Mouse (Mus musculus) layer of hippocampus, postnatal 25 days (tissue): ENCODE results near the gene Cngb1. TPM values are rescaled to one million over a fixed set of nuclear protein-coding genes. Genes with fewer than 3 reads are reported as not detected.

Source experiments
- DNase-seq, 2 experiments: peaks; one replicate each; pipeline ENCODE4 v3.0.0; 2022; ENCODE audit warnings: mixed read lengths in 2 of 2, low spot score in 1 of 2; ENCODE audit errors: extremely low spot score in 1 of 2
- total RNA-seq, 2 experiments: library from RNA; stranded (reverse); gene quantifications; 2 replicates each; pipeline ENCODE4 v1.2.3; 2021

Cngb1 gene
- total RNA-seq, 2 experiments from 2014 or later: 0.86 to 1.1 TPM

DNA sequence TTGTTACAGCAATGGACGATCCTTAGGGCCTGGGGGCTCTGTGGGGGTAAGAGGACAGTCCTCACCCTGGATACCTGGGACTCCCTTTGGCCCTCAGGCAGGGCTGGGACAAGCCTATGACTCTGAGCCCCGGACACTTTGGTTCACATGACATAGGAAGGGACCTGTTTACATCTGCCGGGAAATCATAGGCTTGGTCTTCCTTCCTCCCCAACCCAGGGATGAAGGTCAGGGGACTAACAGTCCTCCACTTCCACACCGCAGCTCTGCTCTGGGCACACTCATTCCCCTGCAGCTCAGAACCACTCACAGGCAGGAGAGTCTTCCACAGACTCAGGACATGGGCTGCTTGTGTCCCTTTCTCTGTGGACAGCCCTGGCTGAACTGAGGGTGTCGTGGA lies 20.4 kb upstream of the Cngb1 start:
- no peak for DNase-seq

DNA sequence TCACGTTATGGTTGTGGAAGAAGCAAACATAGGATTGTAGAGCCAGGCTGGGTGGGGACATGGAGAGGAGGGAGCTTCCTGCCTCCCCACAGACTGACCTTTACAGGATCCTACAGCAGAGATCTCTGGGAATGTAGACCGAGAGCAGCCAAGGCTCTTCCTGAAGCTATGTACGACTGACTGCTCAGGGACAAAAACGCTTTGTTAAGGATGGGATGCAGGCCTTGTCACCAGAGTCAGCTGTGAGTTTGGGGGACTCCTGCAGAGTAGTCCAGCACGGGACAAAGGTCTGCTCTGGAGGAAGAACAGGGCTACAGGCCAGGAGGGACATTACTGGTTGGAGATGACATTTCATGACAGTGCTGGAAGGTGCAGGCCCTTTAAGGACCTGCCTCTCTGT lies 18.3 kb upstream of the Cngb1 start:
- DNase-seq: no peak

DNA sequence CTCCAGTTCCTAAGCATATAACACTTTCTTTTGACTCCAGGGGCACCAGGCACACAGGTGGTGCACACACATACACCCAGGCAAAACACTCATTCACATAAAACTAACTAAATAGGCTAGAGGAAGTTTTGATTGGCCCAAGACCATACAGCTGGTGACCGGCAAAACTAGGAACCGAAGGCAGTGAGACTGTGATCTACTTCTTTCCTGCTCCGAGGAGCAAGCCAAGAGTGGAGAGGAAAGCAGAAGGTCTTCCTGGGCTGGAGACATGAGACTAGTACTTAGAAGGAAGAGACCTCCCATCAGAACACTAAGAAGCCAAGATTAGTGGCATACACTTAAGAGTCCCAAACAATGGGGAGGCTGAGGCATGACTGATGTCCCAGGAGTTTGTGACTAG lies 16.8 kb upstream of the Cngb1 start:
- no peak for DNase-seq

DNA sequence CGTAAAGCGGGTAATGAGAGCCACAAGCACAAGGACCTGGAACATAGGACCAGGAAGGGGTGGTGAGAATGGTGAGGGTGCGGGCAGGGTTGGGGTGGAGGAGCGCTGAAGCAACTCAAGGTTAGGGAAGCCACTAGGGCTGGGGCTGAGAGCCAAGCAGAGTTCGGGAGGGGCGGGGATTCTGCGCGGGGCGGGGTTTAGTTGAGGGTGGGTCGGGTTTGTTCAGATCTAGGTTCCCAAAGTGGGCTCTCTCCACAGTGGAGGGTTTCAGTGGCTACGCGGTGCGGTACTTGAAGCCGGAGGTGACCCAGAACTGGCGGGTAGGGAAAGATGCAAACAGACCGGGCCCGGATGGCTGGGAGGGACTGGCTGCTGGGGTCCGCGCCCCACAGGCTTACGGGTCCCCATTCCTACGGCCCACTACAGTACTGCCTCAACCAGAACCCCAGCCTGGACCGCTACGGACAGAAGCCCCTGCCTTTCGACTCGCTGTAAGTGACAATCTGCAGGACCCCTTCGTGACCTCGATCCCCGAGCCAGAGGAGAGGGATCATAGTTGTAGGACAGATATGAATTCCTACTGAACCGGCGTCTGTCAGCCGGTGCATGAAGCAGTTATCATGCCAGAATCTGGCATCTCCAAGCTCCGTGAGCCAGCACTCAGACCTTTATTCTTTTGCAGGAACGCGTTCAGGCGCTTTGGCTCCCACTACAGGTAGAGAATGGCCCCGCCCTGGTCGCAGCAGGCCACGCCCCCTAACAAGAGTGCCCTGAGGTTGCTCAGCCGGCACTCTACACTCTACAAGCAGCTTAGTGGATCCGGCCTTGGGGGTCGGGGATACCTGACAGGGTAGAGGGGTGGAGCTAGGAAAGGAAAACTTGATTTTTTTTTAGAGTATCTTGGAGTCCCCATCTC lies 14.1 kb upstream of the Cngb1 start:
- DNase-seq: no peak

DNA sequence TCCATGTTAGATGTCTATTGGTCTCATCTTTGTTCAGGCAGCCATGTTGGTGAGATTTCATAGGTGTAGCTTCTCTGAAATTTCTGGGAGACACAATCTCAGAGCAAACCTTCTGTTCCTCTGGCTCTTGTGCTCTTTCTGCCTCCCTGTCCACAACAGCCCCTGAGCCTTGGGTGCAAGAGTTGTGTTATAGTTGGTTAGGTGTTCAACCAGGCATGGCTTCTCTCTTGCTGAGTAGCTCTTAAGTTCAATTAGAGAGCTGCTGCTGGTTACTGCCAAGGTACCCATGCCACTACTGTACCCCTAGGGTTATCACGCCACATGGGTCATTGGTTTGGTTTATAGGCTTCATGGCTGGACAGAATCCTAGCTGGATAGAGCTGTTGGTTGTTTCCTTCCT lies 9.0 kb upstream of the Cngb1 start:
- DNase-seq: no peak

DNA sequence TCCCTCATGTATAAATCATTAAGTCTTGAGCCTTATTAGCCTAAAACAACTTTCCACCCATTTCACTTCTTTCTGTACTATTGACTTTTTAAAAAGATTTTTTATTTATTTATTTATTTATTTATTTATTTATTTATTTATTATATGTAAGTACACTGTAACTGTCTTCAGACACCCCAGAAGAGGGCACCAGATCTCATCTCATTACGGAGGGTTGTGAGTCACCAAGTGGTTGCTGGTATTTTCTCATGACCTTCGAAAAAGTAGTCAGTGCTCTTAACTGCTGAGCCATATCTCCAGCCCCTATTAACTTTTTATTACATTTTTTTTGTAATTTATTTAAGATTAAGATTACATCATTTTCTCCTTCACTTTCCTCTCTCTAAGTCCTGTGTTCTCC lies 8.3 kb upstream of the Cngb1 start:
- no peak for DNase-seq

DNA sequence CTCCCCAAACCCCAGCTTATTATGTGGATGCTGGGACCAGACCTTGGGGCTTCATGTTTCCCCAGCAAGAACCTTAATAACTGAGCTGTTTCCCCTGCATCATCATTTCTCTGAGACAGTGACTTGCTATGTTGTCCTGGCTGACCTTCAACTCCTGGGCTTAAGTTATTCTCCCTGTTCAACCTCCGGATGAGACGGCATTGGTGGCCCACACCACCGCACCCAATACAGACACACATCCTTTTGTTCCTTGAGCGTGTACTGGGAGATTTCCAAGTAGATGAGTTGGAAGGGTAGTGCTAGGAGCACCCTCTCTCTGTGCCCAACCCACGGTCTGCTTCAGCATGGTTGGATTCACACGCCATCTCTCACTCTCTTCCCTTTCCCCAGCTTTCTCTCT lies 7.5 kb upstream of the Cngb1 start:
- no peak for DNase-seq

DNA sequence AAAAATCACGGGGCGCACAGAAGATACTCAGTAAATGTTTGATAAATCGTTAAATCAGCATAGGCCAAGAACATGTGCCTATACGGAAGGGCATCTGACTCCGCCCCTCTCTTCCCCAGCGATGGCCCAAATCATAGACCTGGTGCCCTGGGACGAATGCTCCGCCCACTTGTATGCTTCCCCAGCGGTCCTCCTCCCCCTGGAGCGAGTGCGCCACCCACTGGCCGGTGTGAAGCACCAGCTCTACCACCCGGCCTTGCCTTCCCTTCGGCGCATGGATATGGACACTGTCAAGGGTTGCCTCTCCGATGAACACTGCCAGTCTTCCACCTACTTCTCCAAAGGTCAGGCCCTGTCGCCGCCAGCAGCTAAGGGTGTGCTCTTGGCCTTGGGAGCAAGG lies 6.5 kb upstream of the Cngb1 start:
- DNase-seq: no peak

DNA sequence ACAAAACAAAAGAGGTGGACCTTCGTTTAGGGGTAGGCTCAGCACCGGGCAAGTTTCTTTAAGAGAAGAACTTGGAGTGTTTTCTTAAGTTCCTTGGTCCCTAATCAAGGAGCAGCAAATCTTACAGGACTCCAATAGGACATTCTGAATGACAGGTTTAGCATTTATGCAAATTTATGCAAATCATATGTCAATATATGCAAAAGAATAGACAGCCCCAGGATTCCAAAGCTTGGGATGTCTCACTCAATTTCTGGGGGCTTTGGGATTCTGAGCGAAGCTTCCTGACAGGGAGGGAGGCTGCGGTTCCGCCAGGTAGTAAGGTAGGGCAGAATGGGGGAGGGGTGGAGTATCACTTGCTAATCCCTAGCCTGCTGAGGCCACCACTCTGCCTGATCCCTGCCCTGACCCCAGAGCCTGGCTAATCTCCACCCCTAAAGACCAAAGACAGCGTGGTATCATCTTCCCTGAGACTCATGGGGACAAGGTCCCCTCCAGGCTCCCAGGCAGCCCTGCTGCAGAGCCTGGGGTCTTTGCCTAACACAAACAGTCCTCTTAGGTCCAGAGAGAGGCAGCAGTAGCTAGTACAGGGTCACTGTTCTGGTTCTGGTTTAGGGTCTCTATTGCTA lies 4.1 kb upstream of the Cngb1 start, which contains the start of gene Tepp:
Gene Tepp, plus strand, starts transcription at position 225 of the 629 bp plus-strand sequence.
- DNase-seq: no peak

DNA sequence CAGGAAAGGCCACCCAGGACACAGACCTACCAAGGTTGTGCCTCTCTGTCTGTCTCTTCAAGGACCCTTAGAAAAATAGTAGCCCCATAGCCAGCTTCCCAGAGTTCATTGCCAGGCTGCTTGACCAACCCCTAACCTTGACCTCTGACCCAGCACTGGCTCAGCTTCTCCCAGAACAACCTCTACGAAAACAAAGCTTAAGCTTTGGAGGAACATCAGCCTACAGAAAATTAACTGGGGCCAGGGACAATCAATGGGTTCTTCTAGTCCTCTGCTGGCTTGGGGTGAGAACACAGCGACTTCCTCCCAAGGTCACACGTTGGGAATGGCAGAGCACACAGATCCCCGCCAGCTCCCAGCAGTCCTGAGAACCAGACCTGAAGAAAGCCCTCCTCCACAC lies 859 bp downstream of the Cngb1 start:
- DNase-seq: no peak

DNA sequence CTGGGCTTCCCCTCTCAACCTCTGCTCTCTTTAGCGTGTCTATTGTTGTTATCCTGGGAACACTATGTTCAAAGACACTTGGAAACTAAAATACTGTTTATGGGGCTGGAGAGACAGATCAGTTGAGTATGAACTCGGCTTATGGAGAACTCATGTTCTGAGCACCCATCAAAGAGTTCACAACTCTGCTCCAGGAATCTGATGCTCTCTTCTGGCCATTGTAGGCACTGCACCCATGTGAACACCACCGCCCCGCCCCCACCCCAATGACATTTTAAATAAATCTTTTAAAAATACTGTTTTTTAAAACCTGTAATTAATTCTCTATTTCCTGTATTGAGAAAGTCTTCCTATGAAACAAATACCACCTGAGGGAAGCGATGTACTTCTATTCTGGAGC lies 4.0 kb downstream of the Cngb1 start:
- DNase-seq: peak in 1 of 2 experiments; percentile 51

DNA sequence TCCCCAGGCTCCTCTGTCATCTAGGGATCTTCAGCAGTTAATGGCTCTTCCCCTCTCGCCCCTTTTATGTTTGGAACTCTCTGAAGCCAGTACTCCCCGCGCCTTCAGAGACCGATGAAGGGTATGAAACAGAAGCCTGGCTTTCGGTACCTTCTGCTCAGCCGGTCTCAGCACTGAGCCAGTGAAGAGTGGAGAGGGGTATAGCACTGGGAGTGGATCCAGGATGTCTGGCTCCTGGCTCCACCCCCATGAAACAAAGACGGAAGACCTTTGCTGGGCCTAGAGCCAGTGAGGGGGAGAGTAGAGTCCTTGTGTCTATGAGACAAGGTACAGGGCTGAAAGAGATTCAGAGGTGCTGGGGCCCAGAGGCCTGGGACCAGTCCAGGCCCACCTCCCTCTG lies 12.5 kb downstream of the Cngb1 start:
- DNase-seq: no peak

DNA sequence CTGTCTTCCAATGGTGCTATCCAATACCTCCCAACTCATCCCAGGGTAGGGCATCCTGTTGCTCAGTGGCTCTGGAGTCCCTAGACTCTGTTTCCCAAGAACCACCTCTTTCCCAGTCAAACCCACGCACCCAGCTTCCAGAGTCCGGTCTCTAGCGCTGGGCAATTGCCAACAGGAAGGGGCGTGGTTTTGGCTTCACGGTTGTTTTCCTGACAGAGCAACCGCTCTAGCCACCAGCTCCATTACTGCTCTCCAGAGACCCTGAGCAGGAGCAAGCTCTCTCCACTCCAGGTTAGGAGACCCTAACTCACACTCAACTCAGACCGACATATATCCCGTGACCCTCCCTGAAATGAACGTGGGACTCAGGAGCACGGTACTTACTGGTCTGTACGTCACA lies 13.2 kb downstream of the Cngb1 start:
- peak in 1 of 2 experiments; percentile 48 for DNase-seq

DNA sequence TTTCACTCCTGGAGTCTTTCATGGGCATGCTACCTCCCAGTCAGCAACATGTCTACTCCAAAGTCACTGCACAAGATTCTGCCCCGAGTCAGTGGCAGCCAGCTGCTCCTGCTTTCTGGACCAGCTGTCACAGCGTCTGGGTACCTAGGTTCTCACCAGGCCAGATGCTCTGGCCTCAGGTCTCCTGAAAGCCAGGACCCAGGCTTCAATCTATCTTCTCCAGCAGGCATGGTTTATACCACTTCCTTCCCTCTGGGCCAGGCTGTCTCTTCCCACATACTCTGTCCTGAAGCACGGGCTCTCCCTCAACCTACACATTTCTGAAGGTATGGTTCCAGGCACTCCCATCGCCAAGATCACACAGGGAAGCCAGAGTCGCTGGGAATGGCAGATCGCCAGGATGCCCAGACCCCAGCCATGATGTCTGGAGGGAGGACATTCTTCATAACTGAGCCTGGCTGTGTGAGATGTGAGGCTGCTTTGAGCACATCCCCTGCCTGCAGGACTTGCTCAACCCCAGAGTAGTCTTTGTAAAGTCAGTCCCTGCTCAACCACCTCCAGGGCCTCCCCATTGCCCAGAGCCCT lies 17.2 kb downstream of the Cngb1 start:
- DNase-seq: no peak

DNA sequence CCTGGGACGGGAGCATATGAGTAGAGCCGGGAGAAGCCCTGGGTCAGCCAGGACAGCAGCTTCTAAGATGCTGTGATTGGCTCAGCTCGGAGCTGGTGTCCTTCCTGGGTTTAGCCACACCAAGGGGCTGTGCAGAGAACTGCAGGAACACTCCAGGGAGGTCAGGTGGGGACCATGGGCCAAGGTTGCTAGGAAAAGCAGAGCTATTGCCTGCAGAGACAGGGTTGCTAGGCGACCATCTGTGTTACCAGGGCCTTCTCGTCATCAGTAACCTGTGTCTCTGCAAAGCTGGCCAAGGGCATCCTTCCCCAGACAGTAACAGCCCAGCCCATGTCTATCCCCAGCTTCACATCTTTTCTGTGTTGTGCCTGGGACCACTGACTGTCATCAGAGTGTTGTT lies 24.9 kb downstream of the Cngb1 start:
- DNase-seq: peak in 1 of 2 experiments; percentile 8

DNA sequence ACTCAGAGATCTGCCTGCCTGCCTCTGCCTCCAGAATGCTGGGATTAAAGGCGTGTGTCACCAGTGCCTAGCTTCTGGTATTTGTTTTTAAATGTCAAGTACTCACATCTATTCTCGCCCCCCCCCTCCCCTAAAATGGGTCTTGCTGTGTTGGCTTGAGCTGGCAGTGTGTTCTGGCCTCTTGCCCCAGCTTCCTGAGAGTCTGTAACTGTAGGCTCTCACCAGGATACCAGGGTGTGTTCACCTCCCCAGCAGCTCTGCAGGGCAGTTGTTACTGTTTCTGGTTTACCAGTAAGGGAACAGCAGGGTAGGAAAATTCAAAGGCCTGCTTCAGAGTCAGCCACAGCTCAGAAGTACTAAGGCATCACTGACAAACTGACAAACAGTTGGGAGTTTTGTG lies 33.5 kb downstream of the Cngb1 start:
- no peak for DNase-seq

DNA sequence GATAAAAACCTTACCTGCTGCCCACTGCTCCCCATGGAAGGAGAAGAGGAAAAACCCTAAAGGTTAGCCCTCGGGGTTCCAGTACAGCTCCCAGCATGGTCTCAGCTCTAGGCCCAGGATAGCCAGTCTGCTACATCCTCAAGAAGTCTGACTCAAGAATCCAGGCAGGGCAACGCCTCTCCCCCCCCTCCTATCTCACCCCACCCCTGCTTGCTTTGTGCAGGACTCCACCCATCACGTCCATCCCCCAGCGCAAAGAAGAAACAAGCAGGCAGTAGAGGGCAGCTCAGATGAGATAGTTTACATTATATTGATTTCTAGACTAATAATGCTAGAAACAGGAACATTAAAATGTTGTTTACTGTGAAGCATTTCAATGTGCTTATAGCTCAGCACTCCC lies 34.5 kb downstream of the Cngb1 start:
- no peak for DNase-seq

DNA sequence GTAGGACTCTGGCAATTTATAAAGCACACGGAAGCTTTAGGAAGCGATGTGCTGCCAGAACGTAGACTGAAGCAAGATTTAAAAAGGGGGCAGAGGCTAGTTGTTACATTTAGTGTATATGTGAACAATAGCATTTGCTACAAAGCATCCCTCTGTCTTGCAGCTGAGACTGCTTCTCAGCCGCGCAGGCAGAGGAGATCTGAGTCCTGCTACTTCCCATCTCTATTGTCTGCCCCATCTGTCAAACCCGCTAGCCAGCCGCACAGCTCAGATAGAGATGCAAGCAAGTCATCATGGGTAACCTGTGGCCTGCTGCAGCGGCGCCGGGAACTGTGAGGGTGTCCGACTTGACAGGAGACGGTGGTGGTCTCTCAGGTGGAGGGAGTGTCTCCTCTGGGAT lies 35.9 kb downstream of the Cngb1 start:
- DNase-seq: no peak

DNA sequence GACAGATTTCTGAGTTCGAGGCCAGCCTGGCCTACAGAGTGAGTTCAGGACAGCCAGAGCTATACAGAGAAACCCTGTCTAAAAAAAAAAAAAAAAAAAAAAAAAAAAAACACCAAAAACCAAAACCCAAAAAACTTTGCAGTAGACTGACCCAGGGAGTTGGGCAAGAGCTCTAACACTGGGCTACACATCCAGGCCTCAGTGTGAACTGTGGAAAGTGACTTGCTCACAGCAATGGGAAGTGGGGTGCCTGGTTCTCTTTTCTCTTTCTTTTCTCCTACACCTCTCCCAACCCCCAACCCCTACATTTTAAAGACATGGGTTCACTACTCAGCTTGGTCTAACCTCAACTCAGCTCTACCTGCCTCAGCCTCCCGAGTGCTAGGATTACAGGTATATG lies 44.2 kb downstream of the Cngb1 start:
- no peak for DNase-seq

DNA sequence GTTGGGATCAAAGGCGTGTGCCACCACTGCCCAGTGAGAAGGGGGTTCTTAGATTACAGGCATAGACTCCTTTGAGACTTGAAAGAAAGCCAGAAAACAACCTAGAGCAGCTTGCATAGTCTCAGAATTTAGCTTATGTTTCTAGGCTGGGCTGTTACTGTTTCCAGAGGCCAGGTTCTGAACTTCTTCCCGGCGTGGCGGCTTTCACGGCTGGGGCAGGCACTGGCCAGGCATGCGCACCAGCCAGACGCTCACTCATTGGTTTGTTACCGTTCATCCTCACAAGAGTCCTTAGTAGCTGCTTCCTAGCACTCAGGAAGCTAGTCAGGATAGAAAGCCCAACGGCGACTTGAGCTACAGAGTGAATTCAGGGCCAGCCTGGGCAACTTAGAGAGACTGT lies 50.8 kb downstream of the Cngb1 start:
- DNase-seq: no peak

DNA sequence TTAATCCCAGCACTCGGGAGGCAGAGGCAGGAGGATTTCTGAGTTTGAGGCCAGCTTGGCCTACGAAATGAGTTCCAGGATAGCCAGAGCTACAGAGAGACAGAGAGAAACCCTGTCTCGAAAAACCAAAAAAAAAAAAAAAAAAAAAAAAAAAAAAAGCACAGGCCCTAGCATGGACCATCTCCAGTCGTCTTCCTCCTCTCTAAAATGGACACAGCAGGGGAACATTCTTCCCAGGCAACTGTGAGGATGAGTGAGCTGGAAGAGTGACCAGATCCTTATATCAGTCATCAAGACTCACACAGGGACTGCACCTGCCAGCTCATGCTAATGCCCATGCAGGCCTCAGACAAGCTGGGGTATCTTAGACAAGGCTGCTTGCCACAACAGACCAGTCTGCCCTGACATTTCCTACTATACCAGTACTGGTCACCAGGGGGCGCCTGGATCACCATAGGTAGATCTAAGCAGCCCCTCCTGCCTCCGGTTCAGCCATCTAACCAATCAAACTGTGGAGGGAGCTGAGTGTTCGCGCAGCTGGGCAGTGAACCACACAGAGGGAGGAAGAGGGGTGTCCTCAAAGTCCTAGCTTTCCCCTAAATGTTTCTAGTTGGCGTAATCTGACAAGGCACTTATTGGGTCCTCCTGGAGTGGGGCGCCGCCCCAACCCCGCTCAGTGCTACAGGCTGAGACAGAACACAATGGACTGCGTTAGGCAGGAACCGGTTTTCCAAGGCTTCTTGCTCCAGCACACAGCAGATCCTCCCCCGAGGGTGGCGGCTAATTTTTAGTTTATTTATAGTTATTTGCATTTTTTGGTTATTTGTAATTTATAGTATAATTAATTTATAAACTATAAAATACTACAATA lies 51.6 kb downstream of the Cngb1 start:
- peak; percentile 98 to 100 for DNase-seq
